Mouse (Mus musculus) small intestine, adult 2 months (tissue): Measurements from ENCODE around the gene Tmem150a.

Source experiments
- CTCF ChIP-seq: fragments of 200-500 bp; IDR thresholded peaks from 2 replicates; pipeline ENCODE4 v1.5.1; 2012; ENCODE audit warnings: low read depth, mild to moderate bottlenecking, control low read depth, inconsistent platforms, low read length, moderate library complexity, mixed read lengths; ENCODE audit not compliant: insufficient replicate concordance, insufficient read length; ENCODE audit errors: extremely low read depth
- POLR2A ChIP-seq: fragments of 200-500 bp; IDR thresholded peaks from 2 replicates; pipeline ENCODE4 v1.6.1; 2012; ENCODE audit warnings: low read depth, mild to moderate bottlenecking, control low read depth, inconsistent platforms, low read length, moderate library complexity

DNA sequence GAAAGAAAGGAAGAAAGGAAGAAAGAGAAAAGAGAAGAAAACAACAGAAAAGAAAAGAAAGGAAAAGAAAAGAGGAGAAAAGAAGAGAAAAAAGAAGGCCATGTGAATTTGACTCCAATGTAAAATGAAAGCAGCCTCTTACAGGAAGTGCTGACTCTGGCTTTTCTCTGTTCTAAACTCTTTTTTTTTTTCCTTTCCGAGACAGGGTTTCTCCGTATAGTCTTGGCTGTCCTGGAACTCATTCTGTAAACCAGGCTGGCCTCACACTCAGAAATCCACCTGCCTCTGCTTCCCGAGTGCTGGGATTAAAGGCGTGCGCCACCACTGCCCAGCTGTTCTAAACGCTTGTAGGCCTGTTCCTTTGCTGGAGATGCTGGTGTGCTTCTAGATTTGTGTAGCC, 27.2 kb downstream of the Tmem150a start:
- TF ChIP-seq CTCF (no peak), POLR2A (no peak)
